Mouse (Mus musculus) kidney, postnatal 0 days (tissue): ENCODE results near the gene Phc3. TPM values are rescaled to one million over a fixed set of nuclear protein-coding genes. Genes with fewer than 3 reads are reported as not detected.
"Not testable (repeated sequence)": the region's sequence is repeated elsewhere in the genome, so short reads cannot be mapped to it uniquely, and the experiment has no call there.

Experiments
- ATAC-seq: fragments of 200-750 bp; cut with Nextera tagmentation; replicated peaks from 2 replicates; pipeline ENCODE4 v1.8.0; 2017; ENCODE audit warnings: low read depth, moderate number of reproducible peaks, moderate TSS enrichment, moderate library complexity; ENCODE audit not compliant: low FRiP score
- DNase-seq: peaks from one replicate; pipeline ENCODE4 v3.0.0-alpha.2; 2016; ENCODE audit warnings: low spot score
- H3K27ac ChIP-seq: fragments of 300-500 bp; sonication (generic); 2 replicates; pipeline ENCODE4 v1.5.1; 2014; ENCODE audit warnings: mild to moderate bottlenecking
- H3K27me3 ChIP-seq: fragments of 300-500 bp; sonication (generic); 2 replicates; pipeline ENCODE4 v1.6.1; 2014; ENCODE audit warnings: low read length, mixed read lengths; ENCODE audit not compliant: insufficient read depth
- H3K36me3 ChIP-seq: fragments of 300-500 bp; sonication (generic); 2 replicates; pipeline ENCODE4 v1.6.1; 2014; ENCODE audit warnings: low read length, mixed read lengths; ENCODE audit not compliant: insufficient read depth
- H3K4me1 ChIP-seq: fragments of 300-500 bp; sonication (generic); replicated peaks from 2 replicates; pipeline ENCODE4 v1.6.1; 2014; ENCODE audit warnings: antibody characterized with exemption, low read length, mixed read lengths; ENCODE audit not compliant: insufficient read depth
- H3K4me2 ChIP-seq: fragments of 300-500 bp; sonication (generic); 2 replicates; pipeline ENCODE4 v1.6.1; 2014; ENCODE audit warnings: mild to moderate bottlenecking, low read length, moderate library complexity, mixed read lengths
- H3K4me3 ChIP-seq: fragments of 300-500 bp; sonication (generic); replicated peaks from 2 replicates; pipeline ENCODE4 v1.5.1; 2014; ENCODE audit warnings: low read depth, low read length
- H3K9ac ChIP-seq: fragments of 300-500 bp; sonication (generic); 2 replicates; pipeline ENCODE4 v1.6.1; 2014; ENCODE audit warnings: low read depth, low read length
- H3K9me3 ChIP-seq: fragments of 300-500 bp; sonication (generic); replicated peaks from 2 replicates; pipeline ENCODE4 v1.6.1; 2016; ENCODE audit warnings: low read length, inconsistent platforms, mixed read lengths
- CTCF ChIP-seq: IDR thresholded peaks from 2 replicates; pipeline ENCODE4 v1.5.1; 2016; ENCODE audit warnings: antibody characterized with exemption, low read depth, mild to moderate bottlenecking, moderate library complexity
- WGBS: fragments of 180-500 bp; shearing (Covaris S2); extraction: QIAGEN DNeasy Blood & Tissue Kit; methylation state at CpG from one replicate; pipeline ENCODE4 v1.1.7; 2014; 5-methylcytosine and 5-hydroxymethylcytosine counted together
- polyA plus RNA-seq: library from polyadenylated mRNA; unstranded; fragments of >200 nt; fragmentation: Nextera tagmentation; extraction: Ambion mirVana; gene quantifications from 2 replicates; pipeline ENCODE4 v1.2.1, GENCODE M21; 2015

Phc3 gene
- polyA plus RNA-seq, 1 experiment from 2014 or later = 4.5 TPM

- Histone ChIP-seq H3K36me3 (no peaks in the 10 kb centered on the region), H3K9me3 (no peaks in the 10 kb centered on the region), H3K4me1 (no peaks in the 10 kb centered on the region), H3K27me3 (no peaks in the 10 kb centered on the region), H3K27ac (no peak overlapping the region), H3K4me2 (no peak overlapping the region), H3K4me3 (no peak overlapping the region), H3K9ac (no peak overlapping the region)
- DNase-seq (no peak), ATAC-seq (no peak)
- no peak for TF ChIP-seq CTCF
- WGBS = 66% methylated on average over 4 of the region's 4 CpGs
These were observed 108.5 kb downstream of the Phc3 start for GRCm38 (mm10) chr3:30860705-30861104.

- H3K4me3 ChIP-seq, H3K27me3 ChIP-seq, H3K9ac ChIP-seq, ATAC-seq, DNase-seq, H3K4me1 ChIP-seq, H3K9me3 ChIP-seq, H3K4me2 ChIP-seq, H3K36me3 ChIP-seq, H3K27ac ChIP-seq: not testable (repeated sequence)
- 96% methylated on average over 8 of the region's 8 CpGs for WGBS
These were observed 109.6 kb downstream of the Phc3 start for GRCm38 (mm10) chr3:30859599-30859998.

- peak within 1 kb of the TSS; percentile 61 for H3K4me3 ChIP-seq
- H3K27ac ChIP-seq = peak within 1 kb of the TSS; percentile 86
- no peaks in the 10 kb centered on the region for H3K27me3 ChIP-seq
- H3K36me3 ChIP-seq = no peaks in the 10 kb centered on the region
- peak within 1 kb of the TSS; percentile 90 for H3K4me2 ChIP-seq
- WGBS = 1% methylated on average over 75 of the region's 75 CpGs
- TF ChIP-seq CTCF = peak; percentile 72
- DNase-seq = peak; percentile 61
- ATAC-seq = peak; percentile 95
- peak within 1 kb of the TSS; percentile 71 for H3K9ac ChIP-seq
- H3K4me1 ChIP-seq = no peaks in the 10 kb centered on the region
- no peaks in the 10 kb centered on the region for H3K9me3 ChIP-seq
These were observed 113.4 kb downstream of the Phc3 start, which contains the start of gene Gpr160 for GRCm38 (mm10) chr3:30855604-30856458. Gene Gpr160 (plus strand): TSS chr3:30855950.

GRCm38 (mm10) chr3:30853596-30853995 lies 115.6 kb downstream of the Phc3 start:
- no peak for TF ChIP-seq CTCF
- WGBS = 75% methylated on average over 5 of the region's 5 CpGs
- H3K4me1 ChIP-seq = no peaks in the 10 kb centered on the region

GRCm38 (mm10) chr3:30851422-30851821 lies 117.8 kb downstream of the Phc3 start:
- no peak for ATAC-seq
- no peak for DNase-seq

More at GRCm38 (mm10) chr3:30853596-30853995, 115.6 kb downstream of the Phc3 start:
- H3K9ac ChIP-seq = no peak overlapping the region
- no peak for ATAC-seq
- H3K36me3 ChIP-seq = no peaks in the 10 kb centered on the region
- H3K27me3 ChIP-seq = no peaks in the 10 kb centered on the region
- DNase-seq = no peak
- no peak overlapping the region for H3K4me2 ChIP-seq
- no peak overlapping the region for H3K27ac ChIP-seq
- no peaks in the 10 kb centered on the region for H3K9me3 ChIP-seq
- no peak overlapping the region for H3K4me3 ChIP-seq

More at GRCm38 (mm10) chr3:30851422-30851821, 117.8 kb downstream of the Phc3 start:
- Histone ChIP-seq H3K27ac (no peak overlapping the region), H3K27me3 (no peaks in the 10 kb centered on the region), H3K36me3 (no peaks in the 10 kb centered on the region), H3K4me1 (no peaks in the 10 kb centered on the region), H3K9me3 (no peaks in the 10 kb centered on the region), H3K4me2 (no peak overlapping the region), H3K4me3 (no peak overlapping the region), H3K9ac (no peak overlapping the region)
- 60% methylated on average over 5 of the region's 6 CpGs for WGBS
- TF ChIP-seq CTCF = no peak

Other genes with a start within 250 kb of the Phc3 start
- gene Samd7, start 223.1 kb downstream of the Phc3 start, polyA plus RNA-seq = not detected in 2 replicates
- gene Sec62, start 176.5 kb downstream of the Phc3 start, polyA plus RNA-seq = 178 and 188 TPM in 2 replicates
- 23.8 and 24.2 TPM in 2 replicates for gene Gpr160, start 113.5 kb downstream of the Phc3 start, polyA plus RNA-seq
- 29.5 and 31.6 TPM in 2 replicates for gene Prkci, start 26.3 kb upstream of the Phc3 start, polyA plus RNA-seq
- 20.7 and 21.2 TPM in 2 replicates for gene Skil, start 125.6 kb upstream of the Phc3 start, polyA plus RNA-seq
- gene Cldn11, start 180.5 kb upstream of the Phc3 start, polyA plus RNA-seq = 61.6 and 67.6 TPM in 2 replicates